Mouse (Mus musculus) natural killer cell, adult 2 months (primary cell): ENCODE data around the gene Iyd.
"Not testable (repeated sequence)": the region's sequence is repeated elsewhere in the genome, so short reads cannot be mapped to it uniquely, and the experiment has no call there.

Source experiments
- DNase-seq, 2 experiments: peaks; one replicate each; pipeline ENCODE4 v3.0.0; 2022; ENCODE audit warnings: low spot score in 2 of 2

Iyd gene

DNA sequence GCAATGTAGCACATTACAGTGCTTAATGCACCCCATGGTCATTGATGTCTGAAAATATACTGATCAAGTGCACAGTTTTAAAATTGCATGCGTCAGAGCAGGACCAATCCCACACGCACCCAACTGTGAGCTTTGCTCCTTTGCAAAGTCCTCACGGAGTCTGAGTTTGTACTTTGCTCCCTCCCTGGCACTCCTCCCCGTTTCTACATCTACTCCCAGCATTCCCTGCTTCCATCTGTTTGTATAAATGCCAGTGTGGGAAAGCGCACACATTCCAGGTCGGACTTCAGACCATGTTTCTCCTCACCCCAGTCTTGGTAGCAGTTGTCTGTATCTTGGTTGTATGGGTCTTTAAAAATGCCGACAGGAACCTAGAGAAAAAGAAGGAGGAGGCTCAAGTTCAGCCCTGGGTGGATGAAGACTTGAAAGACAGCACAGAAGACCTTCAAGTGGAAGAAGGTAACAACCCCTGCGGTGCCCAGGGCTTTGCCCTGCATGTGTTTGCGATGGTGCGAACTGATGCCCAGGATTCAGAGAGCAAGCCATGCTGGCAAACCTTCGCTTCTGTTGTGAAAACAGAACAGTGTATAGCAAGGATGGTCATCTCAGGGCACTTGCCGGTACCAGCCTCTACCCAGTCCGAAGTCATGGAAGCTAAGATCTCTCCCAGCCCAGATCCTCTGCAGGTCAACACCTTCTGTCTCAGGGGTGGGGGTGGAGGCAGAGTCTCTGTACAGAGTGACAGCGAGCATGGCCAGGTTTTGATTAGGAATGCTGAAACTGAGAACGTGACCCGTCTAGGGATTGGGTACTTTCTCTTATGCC is at the start of gene Iyd:
Gene Iyd, plus strand, starts transcription at position 238 of the 825 bp plus-strand sequence.
- DNase-seq, result no peak

DNA sequence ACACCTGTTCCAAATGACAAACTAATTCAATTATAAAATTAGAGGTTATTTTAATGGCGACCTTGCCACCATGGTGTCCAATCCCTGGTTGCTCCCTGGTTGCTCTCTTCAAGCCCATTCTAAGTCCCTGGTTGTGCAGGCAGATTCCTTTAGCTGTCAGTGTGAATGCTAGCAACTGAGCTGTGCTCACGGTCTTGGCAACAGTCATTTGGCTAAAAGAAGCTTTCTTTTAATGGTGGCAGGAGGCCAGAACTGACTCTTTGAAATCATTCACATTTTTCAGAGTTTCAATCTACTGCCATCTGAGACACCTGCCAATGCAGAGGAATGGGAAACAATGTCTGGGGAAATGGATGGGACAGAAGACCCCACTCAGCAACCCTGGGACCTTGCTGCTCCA is 43.2 kb upstream of the Iyd start:
- no peak for DNase-seq

DNA sequence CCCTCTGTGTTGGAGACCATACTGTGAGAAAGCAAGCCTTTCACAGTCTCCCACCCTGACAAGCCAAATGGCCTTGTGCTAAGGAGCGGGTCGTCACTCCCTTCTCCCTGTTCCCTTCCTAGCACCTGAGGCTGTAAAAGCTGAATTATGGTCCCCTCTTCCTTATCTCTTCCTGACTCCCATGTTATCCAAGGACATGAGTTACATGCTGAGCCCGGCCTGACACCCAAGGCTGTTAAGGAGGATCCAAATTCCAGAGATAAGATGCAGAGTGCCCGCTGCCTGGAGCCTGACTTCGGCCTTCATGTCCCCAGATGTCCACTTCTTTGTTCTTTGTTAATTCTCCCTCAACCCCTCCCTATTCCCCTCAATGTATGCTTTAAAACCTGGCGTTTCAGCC is 39.2 kb upstream of the Iyd start:
- DNase-seq, result not testable (repeated sequence)

DNA sequence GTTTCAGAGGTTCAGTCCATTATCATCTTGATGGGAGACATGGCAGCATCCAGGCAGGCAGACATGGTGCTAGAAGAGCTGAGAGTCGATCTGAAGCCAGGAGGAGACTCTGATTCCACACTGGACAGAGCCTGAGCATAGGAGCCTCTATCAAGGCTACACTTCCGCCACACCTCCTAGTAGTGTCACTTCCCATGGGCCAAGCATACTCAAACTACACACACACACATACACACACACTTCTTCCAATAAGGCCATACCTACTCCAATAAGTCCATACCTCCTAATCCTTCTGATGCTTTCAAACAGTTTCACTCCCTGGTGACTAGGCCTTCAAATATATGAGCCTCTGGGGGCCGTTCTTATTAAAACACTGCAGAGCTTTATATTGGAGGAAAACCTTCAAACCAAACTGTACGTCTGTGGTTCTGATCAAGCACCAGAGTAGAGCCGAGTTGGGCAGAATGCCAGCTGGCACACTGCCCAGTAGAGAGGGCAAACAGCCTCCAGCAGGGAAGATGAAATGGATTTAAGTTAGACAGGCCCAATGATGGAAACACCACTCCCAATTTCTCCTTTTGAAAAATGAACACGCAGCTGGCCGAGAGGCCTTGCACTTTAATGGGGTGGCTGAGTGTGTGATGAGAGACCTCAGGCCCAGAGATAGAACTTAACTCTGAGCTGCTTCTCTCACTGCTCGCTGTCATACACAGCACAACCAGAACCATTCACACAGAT is 32.4 kb upstream of the Iyd start:
- DNase-seq, result no peak

DNA sequence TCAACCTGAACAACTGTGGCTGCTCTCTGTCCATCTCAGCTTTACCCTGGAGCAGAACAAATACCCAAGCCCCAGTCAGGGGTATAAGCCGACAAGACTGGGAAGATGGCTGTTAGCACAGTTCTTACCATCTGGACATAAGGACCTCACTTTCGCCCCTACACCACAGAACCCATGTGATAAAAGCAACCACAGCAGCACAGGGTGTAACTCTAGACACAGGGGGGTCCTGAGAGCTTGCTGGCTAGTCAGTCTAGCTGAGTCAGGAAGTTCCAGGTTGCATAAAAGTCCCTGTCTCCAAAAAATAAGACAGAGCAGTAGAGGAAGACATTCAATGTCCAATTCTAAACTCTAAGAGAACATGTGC is 31.8 kb upstream of the Iyd start:
- no peak for DNase-seq

DNA sequence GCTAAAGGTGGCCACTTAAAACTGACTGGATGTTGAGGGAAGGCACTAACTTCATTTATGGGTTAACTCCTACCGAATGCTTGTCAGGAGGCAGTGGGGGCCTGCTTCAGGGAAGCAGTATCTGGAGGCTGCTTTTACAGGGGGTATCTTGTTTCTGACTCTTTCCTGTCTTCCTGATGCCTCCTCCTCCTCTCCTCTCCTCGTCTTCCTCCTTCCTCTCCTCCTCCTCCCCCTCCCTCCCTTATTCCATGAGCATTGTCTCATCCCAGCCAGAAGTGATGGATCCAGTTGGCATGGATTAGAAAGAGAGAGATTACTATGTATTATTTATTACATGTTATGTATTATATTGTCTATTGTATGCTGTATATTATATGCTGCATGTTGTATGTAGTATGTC is 31.3 kb upstream of the Iyd start:
- no peak for DNase-seq

DNA sequence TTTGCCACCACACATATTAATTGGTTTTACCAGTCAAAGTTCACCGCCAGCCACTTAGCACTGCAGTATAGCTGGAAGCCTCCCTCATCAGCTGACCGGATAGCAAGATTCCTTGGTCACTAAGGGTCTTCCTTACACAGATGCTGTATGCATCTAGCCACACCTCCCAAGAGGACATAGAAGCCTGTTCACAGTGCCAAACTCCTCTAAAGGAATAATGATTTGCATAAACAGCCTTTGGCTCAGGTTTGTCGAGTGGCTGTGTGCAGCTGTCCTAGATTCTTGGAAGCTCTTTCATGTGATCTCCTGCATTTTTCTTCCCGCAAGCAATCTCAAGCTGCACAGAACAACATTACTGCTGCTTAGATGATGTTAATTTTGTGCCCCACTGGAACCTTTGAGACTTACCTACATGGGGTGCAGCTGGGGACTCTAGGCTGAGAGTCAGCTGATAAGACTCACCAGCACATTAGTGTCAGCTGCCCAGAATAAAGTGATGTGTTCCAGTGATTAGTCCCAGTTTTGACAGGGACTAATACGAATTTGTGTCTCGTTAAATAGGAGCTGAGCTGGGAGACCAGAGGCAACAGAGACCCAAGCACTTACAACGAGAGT is 30.3 kb upstream of the Iyd start:
- no peak for DNase-seq

DNA sequence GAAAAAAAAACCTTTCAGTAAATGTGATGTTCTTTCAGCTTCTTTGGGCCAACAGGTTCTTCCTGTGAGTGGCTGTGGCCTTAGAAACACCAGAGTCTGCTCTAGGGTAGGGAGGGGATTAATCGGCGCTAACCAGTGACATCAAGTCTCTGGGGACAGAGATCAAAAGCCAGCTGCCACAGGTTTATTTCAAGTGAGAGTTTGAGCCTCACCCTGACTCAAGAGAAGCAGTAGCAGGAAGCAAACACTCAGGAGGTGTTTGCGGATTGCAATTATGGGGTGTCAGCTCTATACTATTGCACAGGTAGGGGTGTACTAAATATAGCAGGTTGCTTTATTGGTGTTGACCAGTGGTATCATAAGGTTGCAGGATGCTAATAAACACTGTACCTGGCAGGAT is 29.6 kb upstream of the Iyd start:
- DNase-seq, result peak in 1 of 2 experiments; percentile 6

DNA sequence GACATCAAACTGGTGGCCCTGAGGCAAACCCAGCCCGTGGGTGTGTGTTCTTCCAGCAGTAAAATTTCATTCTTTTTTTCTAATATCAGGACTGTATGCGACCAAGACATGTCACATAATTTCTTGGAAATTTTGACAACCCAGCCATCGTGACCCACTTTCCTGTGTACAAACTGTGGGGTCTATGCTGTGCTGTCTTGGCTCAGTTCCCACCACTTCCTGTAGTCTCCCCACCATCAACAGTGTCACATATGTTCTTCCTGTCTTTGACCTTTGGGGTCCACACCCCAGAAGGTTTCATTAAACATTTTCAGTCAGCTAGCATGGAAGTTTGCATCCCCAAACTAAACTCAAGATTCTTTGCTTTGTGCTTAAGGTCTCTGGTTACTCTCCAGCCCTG is 28.6 kb upstream of the Iyd start:
- no peak for DNase-seq

DNA sequence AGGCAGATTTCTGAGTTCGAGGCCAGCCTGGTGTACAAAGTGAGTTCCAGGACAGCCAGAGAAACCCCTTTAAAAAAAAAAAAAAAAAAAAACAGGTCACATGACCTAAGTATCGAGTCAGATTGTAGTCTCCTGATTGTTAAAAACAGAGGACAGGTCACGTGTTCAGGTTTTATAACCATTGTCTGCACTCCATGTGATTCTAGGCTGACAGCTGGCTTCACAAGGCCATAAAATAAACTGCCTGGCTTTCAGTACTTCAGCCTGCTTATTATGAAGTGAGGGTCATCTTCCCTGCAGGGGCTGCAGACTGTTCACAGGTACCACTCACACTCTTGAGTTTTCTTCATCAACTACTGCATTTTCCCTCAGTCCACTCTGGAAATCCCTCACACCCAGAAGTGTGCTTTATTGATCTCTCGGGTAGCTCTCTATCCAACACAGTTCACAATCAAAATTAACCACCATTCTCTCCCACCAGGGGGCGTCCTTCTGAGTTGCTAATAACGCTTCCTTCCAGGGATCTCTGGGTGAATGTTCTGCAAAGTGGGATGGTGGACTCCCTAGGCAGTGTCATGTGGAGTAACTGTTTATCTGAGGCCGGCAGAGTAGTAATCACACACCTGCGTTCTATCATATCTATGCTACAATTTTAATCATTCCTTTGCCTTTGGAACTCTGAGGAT is 27.3 kb upstream of the Iyd start:
- DNase-seq, result no peak

DNA sequence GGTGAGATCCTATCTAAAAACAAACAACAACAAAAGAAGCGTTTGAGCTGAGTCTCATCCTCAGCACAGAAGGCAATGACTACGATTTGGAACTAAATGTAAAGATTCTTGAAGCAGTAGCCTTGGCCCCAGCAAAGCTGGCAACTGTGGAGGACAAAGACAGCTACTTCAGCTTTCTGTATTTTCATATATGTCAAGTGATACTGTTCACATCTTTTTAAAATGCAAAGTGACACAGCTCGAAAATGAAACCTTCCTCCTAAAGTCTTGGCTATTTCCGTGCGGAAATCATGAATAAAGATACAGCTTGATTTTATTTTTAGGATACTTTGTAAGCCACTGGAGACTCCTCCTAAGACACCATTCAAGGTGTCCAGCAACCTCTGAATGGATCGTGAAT is 26.1 kb upstream of the Iyd start:
- DNase-seq, result no peak

DNA sequence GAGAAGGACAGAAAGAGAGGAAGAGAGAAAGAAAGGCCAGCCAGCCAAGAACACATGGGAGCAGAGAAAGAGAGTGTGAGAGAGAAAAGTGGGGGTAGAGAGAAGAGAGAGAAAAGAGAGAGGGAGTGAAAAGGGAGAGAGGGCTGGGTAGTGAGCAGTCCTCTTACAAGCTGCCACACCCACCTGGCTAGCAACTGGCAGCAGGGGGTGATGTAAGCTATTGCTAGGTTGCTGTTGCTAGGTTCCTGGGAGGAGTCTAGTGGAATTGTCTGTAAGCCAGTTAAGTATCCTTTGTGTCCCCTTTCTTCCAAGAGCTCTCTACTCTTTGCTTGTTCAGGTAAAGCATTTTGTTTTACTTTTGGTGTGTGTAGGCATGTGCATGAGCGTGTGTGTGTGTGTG is 25.4 kb upstream of the Iyd start:
- DNase-seq, result no peak

DNA sequence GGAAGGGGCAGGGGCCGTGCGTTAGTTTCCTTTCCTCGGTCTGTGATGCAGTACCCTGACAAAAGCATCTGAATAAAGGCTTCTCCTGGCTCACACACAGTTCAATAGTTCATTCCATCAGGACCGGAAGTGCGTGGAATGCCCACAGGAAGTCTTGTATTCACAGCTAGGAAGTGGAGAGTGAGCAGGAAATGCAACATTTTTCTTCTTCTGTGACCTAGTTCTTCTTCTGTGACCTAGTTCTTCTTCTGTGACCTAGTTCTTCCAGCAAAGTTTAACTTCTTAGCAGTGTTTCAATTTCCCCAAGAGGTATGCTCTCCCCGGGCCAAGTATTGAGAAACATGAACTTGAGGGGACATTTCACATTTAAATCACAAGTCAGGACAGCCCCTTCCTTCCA is 23.6 kb upstream of the Iyd start:
- DNase-seq, result no peak

DNA sequence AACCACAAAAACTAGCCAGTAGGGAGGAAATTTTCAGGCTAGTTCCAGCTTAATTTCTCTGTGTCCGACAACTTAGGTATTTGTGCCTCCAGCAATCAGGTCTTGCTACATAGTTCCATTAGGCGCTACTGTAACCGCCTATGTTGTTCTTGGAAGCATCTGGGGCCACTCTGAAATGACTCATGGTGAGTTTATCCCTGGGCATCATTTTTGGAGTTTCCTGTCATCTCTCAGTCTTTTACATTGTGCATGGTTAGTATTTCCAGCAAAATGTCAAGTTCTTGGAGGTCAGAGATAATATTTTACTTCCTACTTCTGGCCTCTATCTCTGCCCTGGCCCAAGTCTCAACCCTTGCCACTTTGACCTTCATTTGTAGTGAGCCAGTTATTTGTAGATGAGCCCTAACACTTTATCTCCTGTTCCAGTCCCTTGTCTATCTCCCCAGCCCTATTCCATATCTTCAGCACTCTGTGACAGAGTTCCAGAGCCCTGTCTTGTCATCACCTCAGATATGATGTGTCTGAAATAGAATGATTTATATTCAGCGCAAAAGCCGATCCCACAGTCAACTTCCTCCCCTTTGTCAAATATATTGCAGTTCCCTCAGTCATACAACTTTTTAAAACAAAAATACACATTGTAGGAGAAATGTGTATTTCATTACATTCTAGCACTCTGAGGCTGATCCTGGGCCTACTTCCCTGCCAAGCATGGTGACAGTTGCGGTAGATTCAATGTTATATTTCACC is 16.8 kb upstream of the Iyd start:
- DNase-seq, result no peak

DNA sequence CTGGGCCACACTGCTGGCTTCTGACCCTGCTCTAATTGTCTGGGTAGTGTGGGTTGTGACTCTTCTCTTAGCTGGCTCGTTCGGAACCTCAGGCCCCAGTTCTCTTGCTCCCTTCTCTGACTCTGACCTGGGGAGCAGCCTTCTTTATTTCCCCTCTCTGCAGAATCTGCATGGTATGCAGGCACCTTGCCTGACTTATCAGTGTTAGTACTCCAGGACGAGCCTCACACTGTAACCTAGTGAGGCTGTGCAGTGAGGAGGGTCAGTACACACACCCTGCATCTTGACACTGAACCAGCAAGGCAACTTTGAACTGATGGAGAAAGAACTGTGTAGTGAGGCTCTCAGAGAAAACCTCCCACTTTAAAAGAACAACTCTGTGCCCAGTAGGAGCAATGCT is 15.5 kb upstream of the Iyd start:
- DNase-seq, result no peak

DNA sequence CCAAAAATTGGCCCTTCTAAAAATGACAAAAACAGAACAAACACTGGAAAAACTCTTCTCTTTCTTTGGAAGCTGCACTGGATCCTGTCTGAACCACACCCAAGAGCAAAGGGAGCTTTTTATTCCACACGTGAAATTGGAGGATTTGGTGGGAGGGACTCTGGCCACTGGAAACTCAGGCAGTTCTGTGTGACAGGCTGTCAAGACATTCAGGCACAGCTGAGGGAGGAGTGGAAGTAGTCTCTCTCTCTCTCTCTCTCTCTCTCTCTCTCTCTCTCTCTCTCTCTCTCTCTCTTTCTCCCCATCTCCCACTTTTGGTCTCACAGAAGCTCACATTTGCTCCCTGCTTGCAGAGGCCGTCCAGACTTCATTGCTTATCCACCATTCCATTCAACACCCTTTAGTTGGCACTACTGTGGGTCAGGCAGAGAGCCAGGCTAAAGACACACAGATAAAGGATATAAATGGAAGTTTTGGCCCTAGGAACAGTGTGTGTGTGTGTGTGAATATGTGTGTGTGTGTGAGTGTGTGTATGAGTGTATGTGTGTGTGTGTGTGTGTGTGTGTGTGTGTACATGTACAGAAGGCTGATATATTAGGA is 14.5 kb upstream of the Iyd start:
- DNase-seq, result no peak

DNA sequence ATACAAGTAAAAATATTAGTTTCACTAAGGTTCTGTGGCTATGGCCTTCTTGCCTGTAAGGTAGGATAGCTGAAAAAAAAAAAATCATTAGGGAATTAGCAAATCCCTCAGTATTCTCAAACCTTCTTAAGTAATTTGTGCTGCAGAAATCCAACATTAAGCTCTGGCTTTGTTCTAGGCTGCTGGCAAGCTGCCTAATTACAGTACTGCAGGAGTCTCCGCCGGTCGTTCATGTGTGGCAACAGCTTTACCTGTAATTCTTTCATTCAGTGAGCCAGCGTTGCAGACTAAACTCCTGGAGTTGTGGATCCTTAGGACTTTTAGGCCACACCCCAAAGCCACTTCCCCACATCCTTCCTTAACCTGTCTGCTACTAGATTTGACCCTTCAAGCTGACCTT is 10.2 kb upstream of the Iyd start:
- DNase-seq, result no peak

DNA sequence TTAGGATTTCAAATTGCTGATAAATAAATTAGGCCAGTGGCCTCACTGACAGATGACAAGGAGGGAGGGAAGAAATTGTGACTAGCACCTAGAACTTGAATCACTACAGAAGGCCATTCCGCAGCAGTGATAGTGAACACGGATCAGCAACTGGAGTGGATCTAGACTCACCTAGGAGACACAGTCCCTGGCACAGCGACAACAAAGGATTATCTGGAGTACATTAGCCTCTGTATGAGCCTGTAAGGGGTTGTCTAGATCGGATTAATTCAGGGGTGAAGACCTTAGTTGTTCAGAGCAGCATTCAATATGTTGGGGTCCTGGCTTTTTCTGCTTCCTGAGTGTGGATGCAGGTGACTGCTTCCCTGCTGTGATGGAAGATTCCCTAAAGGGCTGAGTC is 9.4 kb upstream of the Iyd start:
- no peak for DNase-seq

DNA sequence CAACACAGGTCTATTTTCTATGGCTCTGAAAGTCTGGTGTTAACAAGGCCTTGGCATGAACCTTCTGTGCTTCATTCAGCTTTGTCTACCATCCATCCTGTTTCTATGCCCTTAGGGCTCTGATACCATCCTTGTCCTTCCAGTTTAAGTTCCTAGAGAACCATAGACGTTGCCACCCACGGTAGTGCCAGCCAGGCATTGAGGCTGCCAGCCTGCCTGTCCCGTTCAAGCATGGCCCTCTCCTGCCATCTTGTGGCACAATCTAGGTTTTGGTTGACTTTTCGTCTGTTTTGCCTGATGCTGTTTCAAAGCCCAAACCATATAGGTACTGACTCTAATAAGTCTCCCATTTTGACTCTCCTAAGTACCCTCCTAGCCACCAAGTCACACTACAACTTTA is 8.7 kb upstream of the Iyd start:
- DNase-seq, result peak in 1 of 2 experiments; percentile 22

DNA sequence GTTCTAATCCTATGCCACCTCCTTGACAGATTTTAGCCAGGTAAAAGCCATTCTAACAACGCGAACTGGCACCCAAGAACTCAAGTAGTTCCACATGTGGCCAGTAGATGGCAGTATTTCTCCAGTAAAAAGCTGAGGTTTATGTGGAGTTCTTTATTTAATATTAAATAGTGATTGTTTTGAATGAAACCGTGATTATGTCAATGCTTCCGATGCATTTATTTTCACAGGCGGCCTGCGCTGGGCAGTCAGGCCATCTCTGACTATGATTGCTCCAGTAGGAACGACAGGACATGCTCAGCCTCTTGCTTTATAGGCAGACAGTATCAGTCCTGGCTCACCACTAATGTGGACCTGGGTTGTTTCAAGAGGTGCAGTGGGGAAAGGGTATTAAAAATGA is 5.6 kb upstream of the Iyd start:
- peak; percentile 6 to 19 for DNase-seq

DNA sequence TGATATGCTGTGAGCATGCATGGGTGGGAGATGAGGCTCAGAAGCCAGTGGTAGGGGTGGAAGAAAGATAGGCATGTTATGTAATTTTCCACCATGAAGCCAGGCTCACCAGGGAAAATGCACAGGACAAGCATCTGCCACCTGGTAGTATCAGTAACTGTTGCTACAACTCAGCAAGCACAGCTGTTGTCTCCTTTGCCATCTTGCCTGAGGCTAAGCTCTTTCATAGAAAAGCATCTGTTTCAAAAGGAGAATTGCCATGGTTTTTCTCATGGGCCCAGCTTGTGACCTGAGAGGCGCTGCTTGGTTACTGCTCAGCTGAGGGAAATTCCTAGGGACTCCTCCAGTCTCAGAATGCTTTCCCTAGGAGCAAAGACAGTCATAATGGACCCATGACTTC is 3.7 kb upstream of the Iyd start:
- no peak for DNase-seq
